Mouse (Mus musculus) heart, postnatal 10 days (tissue): ENCODE data around the gene Pkd1. TPM values are rescaled to one million over a fixed set of nuclear protein-coding genes. Genes with fewer than 3 reads are reported as not detected.

Source experiments
- DNase-seq, 2 experiments: peaks; one replicate each; pipeline ENCODE4 v3.0.0; 2021
- intact Hi-C: fragments of 180-260 bp; cut with DNase I; formaldehyde crosslinking; loops from one replicate; pipeline ENCODE4 v1.15.1; 2025
- total RNA-seq, 2 experiments: library from RNA; stranded (reverse); gene quantifications; 2 replicates each; pipeline ENCODE4 v1.2.3; 2021

The Pkd1 gene
- total RNA-seq, 2 experiments from 2014 or later = 60.1 to 72.2 TPM

GRCm38 (mm10) chr17:24563638-24564037, 14.0 kb downstream of the Pkd1 start:
- intact Hi-C loops = no loop called here
- DNase-seq = no peak

GRCm38 (mm10) chr17:24564422-24564821, 14.8 kb downstream of the Pkd1 start:
- intact Hi-C loops = no loop called here
- DNase-seq = no peak

GRCm38 (mm10) chr17:24565092-24565491, 15.5 kb downstream of the Pkd1 start:
- intact Hi-C loops = no loop called here
- DNase-seq = no peak

GRCm38 (mm10) chr17:24565792-24566191, 16.2 kb downstream of the Pkd1 start:
- DNase-seq = no peak

GRCm38 (mm10) chr17:24567034-24567779, 17.6 kb downstream of the Pkd1 start:
- intact Hi-C loops = no loop called here
- peak; percentile 52 to 60 for DNase-seq

More at GRCm38 (mm10) chr17:24565792-24566191, 16.2 kb downstream of the Pkd1 start:
- intact Hi-C loops = no loop called here

GRCm38 (mm10) chr17:24569837-24570236, 20.2 kb downstream of the Pkd1 start:
- no peak for DNase-seq
- intact Hi-C loops = no loop called here

GRCm38 (mm10) chr17:24572651-24573245, 23.1 kb downstream of the Pkd1 start:
- intact Hi-C loops = no loop called here
- DNase-seq = no peak

GRCm38 (mm10) chr17:24573811-24574210, 24.2 kb downstream of the Pkd1 start:
- no peak for DNase-seq
- intact Hi-C loops = no loop called here

- intact Hi-C loops = no loop called here
- no peak for DNase-seq
These were observed 29.9 kb downstream of the Pkd1 start for GRCm38 (mm10) chr17:24579532-24579931.

- intact Hi-C loops = no loop called here
These were observed 30.7 kb downstream of the Pkd1 start for GRCm38 (mm10) chr17:24580287-24580686.

GRCm38 (mm10) chr17:24583599-24584460, 34.2 kb downstream of the Pkd1 start:
- no peak for DNase-seq
- intact Hi-C loops = no loop called here

More at GRCm38 (mm10) chr17:24580287-24580686, 30.7 kb downstream of the Pkd1 start:
- DNase-seq = no peak

GRCm38 (mm10) chr17:24584520-24584919, 34.9 kb downstream of the Pkd1 start:
- intact Hi-C loops = no loop called here
- no peak for DNase-seq

GRCm38 (mm10) chr17:24586532-24586931, 36.9 kb downstream of the Pkd1 start:
- intact Hi-C loops = no loop called here
- DNase-seq = no peak

GRCm38 (mm10) chr17:24590943-24591342, 41.3 kb downstream of the Pkd1 start:
- DNase-seq = peak; percentile 47 to 55
- intact Hi-C loops = loop anchor here (5.0 kb wide), 1 partner anchor 44 kb away; the partner anchor contains the start of gene Pkd1

- DNase-seq = no peak
- intact Hi-C loops = loop anchor here (5.0 kb wide), 1 partner anchor 44 kb away; the partner anchor contains the start of gene Pkd1
These were observed 42.1 kb downstream of the Pkd1 start for GRCm38 (mm10) chr17:24591695-24592094.

GRCm38 (mm10) chr17:24593248-24593647, 43.6 kb downstream of the Pkd1 start:
- intact Hi-C loops = loop anchor here (5.0 kb wide), 1 partner anchor 46 kb away; the partner anchor contains the start of gene Pkd1
- no peak for DNase-seq

GRCm38 (mm10) chr17:24593992-24594890, 44.6 kb downstream of the Pkd1 start:
- no peak for DNase-seq
- intact Hi-C loops = loop anchor here (5.0 kb wide), 1 partner anchor 47 kb away; the partner anchor contains the start of gene Pkd1

- intact Hi-C loops = loop anchor here (5.0 kb wide), 1 partner anchor 57 kb away; the partner anchor contains the start of gene Slc9a3r2
These were observed 45.8 kb downstream of the Pkd1 start for GRCm38 (mm10) chr17:24595126-24596072.

GRCm38 (mm10) chr17:24596073-24596466, 46.4 kb downstream of the Pkd1 start:
- DNase-seq = no peak
- intact Hi-C loops = loop anchor here (5.0 kb wide), 1 partner anchor 56 kb away; the partner anchor contains the start of gene Slc9a3r2

More at GRCm38 (mm10) chr17:24595126-24596072, 45.8 kb downstream of the Pkd1 start:
- DNase-seq = no peak
